Mouse (Mus musculus): ENCODE results near the gene Arhgap21. TPM values are rescaled to one million over a fixed set of nuclear protein-coding genes. Genes with fewer than 3 reads are reported as not detected.

The Arhgap21 gene
- polyA plus RNA-seq, 1 experiment from 2014 or later, result 6.5 TPM

DNA sequence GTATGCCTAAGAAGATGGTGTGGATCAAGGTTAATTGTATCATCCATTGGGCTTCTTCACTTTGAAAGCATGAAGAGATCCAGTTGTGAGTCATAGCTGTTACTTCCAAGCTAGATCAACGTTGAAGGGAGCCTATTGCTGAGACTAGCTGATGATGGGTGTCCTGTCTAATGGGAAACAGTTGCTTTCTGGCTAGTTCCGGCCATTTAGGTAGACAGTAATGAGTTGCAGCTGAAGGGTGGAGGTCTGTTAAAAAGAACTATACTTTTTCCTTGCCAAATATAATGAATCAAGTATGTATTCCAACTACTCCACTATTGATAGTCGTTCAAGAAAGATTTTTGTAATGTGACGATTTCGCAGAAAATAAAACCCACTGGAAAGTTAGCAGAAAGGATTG lies 32.5 kb upstream of the Arhgap21 start:
- ATAC-seq, result no peak
- Histone ChIP-seq H3K4me3 (ENCODE audit: low read depth, low read length) (no peak overlapping the region), H3K36me3 (ENCODE audit: control insufficient read depth, insufficient read depth) (no peaks in the 10 kb centered on the region), H3K27ac (ENCODE audit: low read depth, low read length) (no peak overlapping the region), H3K9ac (ENCODE audit: low read depth, low read length) (no peak overlapping the region), H3K4me2 (replicated peaks; ENCODE audit: low read depth) (no peak overlapping the region), H3K27me3 (replicated peaks; ENCODE audit: control insufficient read depth, insufficient read depth, low read length) (no peaks in the 10 kb centered on the region), H3K4me1 (replicated peaks; ENCODE audit: control insufficient read depth, insufficient read depth, low read length) (no peaks in the 10 kb centered on the region), H3K9me3 (ENCODE audit: control insufficient read depth) (no peaks in the 10 kb centered on the region)
- 73% methylated on average over 5 of the region's 5 CpGs for WGBS
- TF ChIP-seq CTCF (IDR thresholded peaks at IDR 0.05; ENCODE audit: low read depth), result no peak

DNA sequence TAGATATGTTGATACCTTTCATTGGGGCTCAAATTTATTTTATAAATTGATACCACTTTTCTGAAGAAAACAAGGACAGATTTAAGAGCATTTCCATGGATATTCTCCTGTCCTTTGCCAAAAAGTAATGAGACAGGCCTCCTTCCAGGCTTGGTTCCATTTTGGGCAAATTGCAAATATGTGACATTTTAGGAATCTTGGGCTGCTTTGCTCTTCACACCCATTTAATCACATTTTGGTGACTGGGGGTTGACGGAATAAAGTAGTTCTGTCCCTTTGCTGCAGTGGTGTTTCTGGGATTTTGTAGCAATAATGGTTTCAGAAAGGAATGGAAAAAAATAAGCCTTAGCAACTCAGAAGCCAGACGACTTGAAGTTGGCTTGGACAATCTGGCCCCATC lies 26.9 kb upstream of the Arhgap21 start:
- no peak for TF ChIP-seq CTCF (IDR thresholded peaks at IDR 0.05; ENCODE audit: low read depth)
- Histone ChIP-seq H3K27ac (ENCODE audit: low read depth, low read length) (no peak overlapping the region), H3K4me3 (ENCODE audit: low read depth, low read length) (no peak overlapping the region), H3K36me3 (ENCODE audit: control insufficient read depth, insufficient read depth) (no peaks in the 10 kb centered on the region), H3K9me3 (ENCODE audit: control insufficient read depth) (no peaks in the 10 kb centered on the region), H3K4me1 (replicated peaks; ENCODE audit: control insufficient read depth, insufficient read depth, low read length) (no peaks in the 10 kb centered on the region), H3K9ac (ENCODE audit: low read depth, low read length) (no peak overlapping the region), H3K4me2 (replicated peaks; ENCODE audit: low read depth) (no peak overlapping the region), H3K27me3 (replicated peaks; ENCODE audit: control insufficient read depth, insufficient read depth, low read length) (no peaks in the 10 kb centered on the region)
- ATAC-seq, result no peak
- WGBS, result 91% methylated on average over 2 of the region's 2 CpGs

DNA sequence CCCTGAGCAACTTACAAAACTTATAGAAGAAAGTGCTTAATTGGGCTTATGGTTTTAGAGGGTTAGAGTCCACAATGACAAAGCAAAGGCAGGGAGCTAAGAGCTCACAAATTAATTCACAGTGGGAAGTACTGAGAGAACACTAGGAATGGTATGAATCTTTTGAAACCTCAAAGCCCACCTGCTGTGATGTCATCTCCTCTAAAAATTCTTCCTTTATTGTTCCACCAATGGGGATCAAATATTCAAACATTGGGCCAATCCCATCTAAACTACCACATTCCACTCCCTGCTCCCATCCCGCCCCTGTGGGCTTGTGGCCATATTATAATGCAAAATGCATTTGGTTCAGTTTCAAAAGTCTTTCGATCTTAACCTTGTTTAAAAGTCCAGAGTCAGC lies 22.8 kb upstream of the Arhgap21 start:
- no peaks in the 10 kb centered on the region for H3K36me3 ChIP-seq (ENCODE audit: control insufficient read depth, insufficient read depth)
- no peak overlapping the region for H3K27ac ChIP-seq (ENCODE audit: low read depth, low read length)
- no peak overlapping the region for H3K4me2 ChIP-seq (replicated peaks; ENCODE audit: low read depth)
- no peak for TF ChIP-seq CTCF (IDR thresholded peaks at IDR 0.05; ENCODE audit: low read depth)
- H3K4me3 ChIP-seq (ENCODE audit: low read depth, low read length), result no peak overlapping the region
- no peaks in the 10 kb centered on the region for H3K9me3 ChIP-seq (ENCODE audit: control insufficient read depth)
- no peak overlapping the region for H3K9ac ChIP-seq (ENCODE audit: low read depth, low read length)
- WGBS, result 88% methylated on average over 2 of the region's 2 CpGs
- H3K4me1 ChIP-seq (replicated peaks; ENCODE audit: control insufficient read depth, insufficient read depth, low read length), result no peaks in the 10 kb centered on the region
- no peaks in the 10 kb centered on the region for H3K27me3 ChIP-seq (replicated peaks; ENCODE audit: control insufficient read depth, insufficient read depth, low read length)
- no peak for ATAC-seq

- H3K4me3 ChIP-seq (ENCODE audit: low read depth, low read length), result no peak overlapping the region
- H3K27ac ChIP-seq (ENCODE audit: low read depth, low read length), result no peak overlapping the region
- no peak overlapping the region for H3K4me2 ChIP-seq (replicated peaks; ENCODE audit: low read depth)
- 51% methylated on average over 2 of the region's 2 CpGs for WGBS
- TF ChIP-seq CTCF (IDR thresholded peaks at IDR 0.05; ENCODE audit: low read depth), result no peak
- no peaks in the 10 kb centered on the region for H3K9me3 ChIP-seq (ENCODE audit: control insufficient read depth)
- no peak overlapping the region for H3K9ac ChIP-seq (ENCODE audit: low read depth, low read length)
- H3K27me3 ChIP-seq (replicated peaks; ENCODE audit: control insufficient read depth, insufficient read depth, low read length), result no peaks in the 10 kb centered on the region
- no peaks in the 10 kb centered on the region for H3K36me3 ChIP-seq (ENCODE audit: control insufficient read depth, insufficient read depth)
- no peak for ATAC-seq
- H3K4me1 ChIP-seq (replicated peaks; ENCODE audit: control insufficient read depth, insufficient read depth, low read length), result no peaks in the 10 kb centered on the region
Measured at GRCm38 (mm10) chr2:20990907-20991306, 22.2 kb upstream of the Arhgap21 start.

DNA sequence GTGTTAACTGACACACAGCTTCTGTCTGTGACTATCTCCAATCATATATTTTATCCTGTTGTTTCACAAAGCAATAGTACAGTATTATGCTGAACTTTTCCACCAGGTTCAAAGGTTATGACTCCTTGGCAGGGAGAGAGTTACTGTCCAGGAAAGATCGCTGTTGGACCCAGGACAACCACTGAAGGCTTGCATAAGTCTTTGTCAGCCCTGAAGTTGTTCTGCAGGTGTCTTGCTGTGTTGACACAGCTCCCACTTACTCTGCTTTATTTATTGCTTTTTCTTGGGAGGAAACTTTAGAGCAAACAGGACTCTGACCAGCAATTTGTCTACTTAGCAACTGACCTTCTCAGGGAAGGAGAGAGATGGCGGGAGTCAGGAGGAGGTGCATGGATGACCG lies 21.4 kb upstream of the Arhgap21 start:
- peak; percentile 92 for ATAC-seq
- 31% methylated on average over 3 of the region's 3 CpGs for WGBS
- TF ChIP-seq CTCF (IDR thresholded peaks at IDR 0.05; ENCODE audit: low read depth), result no peak

DNA sequence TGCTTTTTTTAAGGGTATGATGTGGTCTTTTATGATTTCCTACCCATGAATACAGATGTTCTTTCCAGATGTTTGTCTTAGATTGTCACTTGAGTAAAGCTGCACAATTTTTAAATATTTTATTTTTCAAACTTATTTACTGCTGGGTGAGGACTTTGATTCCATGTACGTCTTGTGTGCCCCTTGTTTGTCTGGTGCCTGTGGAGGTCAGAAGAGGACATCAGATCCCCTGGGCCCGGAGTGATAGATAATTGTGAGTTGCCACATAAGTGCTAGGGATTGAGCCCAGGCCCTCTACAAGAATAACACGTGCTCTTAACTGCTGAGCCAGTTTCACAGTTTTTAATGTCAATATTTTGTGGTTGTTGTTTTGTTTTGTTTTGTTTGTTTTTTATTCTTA lies 19.1 kb upstream of the Arhgap21 start:
- TF ChIP-seq CTCF (IDR thresholded peaks at IDR 0.05; ENCODE audit: low read depth), result no peak
- ATAC-seq, result no peak
- H3K4me1 ChIP-seq (replicated peaks; ENCODE audit: control insufficient read depth, insufficient read depth, low read length), result no peaks in the 10 kb centered on the region
- no peak overlapping the region for H3K27ac ChIP-seq (ENCODE audit: low read depth, low read length)
- H3K36me3 ChIP-seq (ENCODE audit: control insufficient read depth, insufficient read depth), result no peaks in the 10 kb centered on the region
- WGBS, result 66% methylated on average over 3 of the region's 3 CpGs
- H3K27me3 ChIP-seq (replicated peaks; ENCODE audit: control insufficient read depth, insufficient read depth, low read length), result no peaks in the 10 kb centered on the region
- H3K9ac ChIP-seq (ENCODE audit: low read depth, low read length), result no peak overlapping the region
- H3K4me3 ChIP-seq (ENCODE audit: low read depth, low read length), result no peak overlapping the region
- no peak overlapping the region for H3K4me2 ChIP-seq (replicated peaks; ENCODE audit: low read depth)
- H3K9me3 ChIP-seq (ENCODE audit: control insufficient read depth), result no peaks in the 10 kb centered on the region

More for the DNA sequence above, 21.4 kb upstream of the Arhgap21 start:
- H3K27me3 ChIP-seq (replicated peaks; ENCODE audit: control insufficient read depth, insufficient read depth, low read length), result no peaks in the 10 kb centered on the region
- H3K4me3 ChIP-seq (ENCODE audit: low read depth, low read length), result no peak overlapping the region
- no peaks in the 10 kb centered on the region for H3K4me1 ChIP-seq (replicated peaks; ENCODE audit: control insufficient read depth, insufficient read depth, low read length)
- H3K9me3 ChIP-seq (ENCODE audit: control insufficient read depth), result no peaks in the 10 kb centered on the region
- no peaks in the 10 kb centered on the region for H3K36me3 ChIP-seq (ENCODE audit: control insufficient read depth, insufficient read depth)
- H3K9ac ChIP-seq (ENCODE audit: low read depth, low read length), result no peak overlapping the region
- H3K27ac ChIP-seq (ENCODE audit: low read depth, low read length), result no peak overlapping the region
- no peak overlapping the region for H3K4me2 ChIP-seq (replicated peaks; ENCODE audit: low read depth)

DNA sequence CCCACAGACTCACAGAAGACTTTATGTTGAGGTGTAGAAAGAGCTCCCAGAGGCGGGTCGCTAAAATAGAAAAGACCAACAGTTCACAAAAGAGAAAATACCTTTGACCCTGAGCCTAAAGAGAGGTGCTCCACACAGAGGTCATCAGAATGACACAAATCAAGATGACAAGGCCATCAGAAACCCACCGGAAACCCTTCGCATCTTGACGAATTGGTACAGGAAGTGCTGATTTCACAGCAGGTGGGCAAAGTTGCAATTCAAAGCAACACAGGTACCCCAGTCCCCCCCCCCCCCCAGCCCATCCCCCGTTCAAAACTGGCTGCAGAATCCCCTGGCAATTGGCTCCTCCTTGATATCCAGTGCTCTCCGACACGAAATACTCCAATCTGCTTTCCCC lies 10.0 kb upstream of the Arhgap21 start:
- Histone ChIP-seq H3K4me2 (replicated peaks; ENCODE audit: low read depth) (no peak overlapping the region), H3K9ac (ENCODE audit: low read depth, low read length) (no peak overlapping the region), H3K27ac (ENCODE audit: low read depth, low read length) (no peak overlapping the region), H3K9me3 (ENCODE audit: control insufficient read depth) (no peaks in the 10 kb centered on the region), H3K4me1 (replicated peaks; ENCODE audit: control insufficient read depth, insufficient read depth, low read length) (no peaks in the 10 kb centered on the region), H3K27me3 (replicated peaks; ENCODE audit: control insufficient read depth, insufficient read depth, low read length) (no peaks in the 10 kb centered on the region), H3K36me3 (ENCODE audit: control insufficient read depth, insufficient read depth) (no peaks in the 10 kb centered on the region), H3K4me3 (ENCODE audit: low read depth, low read length) (no peak overlapping the region)
- WGBS, result 74% methylated on average over 8 of the region's 8 CpGs
- TF ChIP-seq CTCF (IDR thresholded peaks at IDR 0.05; ENCODE audit: low read depth), result no peak
- ATAC-seq, result no peak
